Mouse (Mus musculus) intestine, embryonic 14.5 days (tissue): ENCODE data around the gene 1700080E11Rik. TPM values are rescaled to one million over a fixed set of nuclear protein-coding genes. Genes with fewer than 3 reads are reported as not detected.
"Not testable (repeated sequence)": the region's sequence is repeated elsewhere in the genome, so short reads cannot be mapped to it uniquely, and the experiment has no call there.

Experiments used
- ATAC-seq: fragments of 200-750 bp; cut with Nextera tagmentation; replicated peaks from 2 replicates; pipeline ENCODE4 v1.8.0; 2017; ENCODE audit warnings: low read depth, moderate number of reproducible peaks, moderate TSS enrichment, moderate library complexity; ENCODE audit not compliant: low FRiP score, low TSS enrichment
- DNase-seq: peaks from one replicate; pipeline ENCODE4 v3.0.0-alpha.2; 2018; ENCODE audit warnings: low spot score
- H3K27ac ChIP-seq: fragments of 300-500 bp; sonication (generic); 2 replicates; pipeline ENCODE4 v1.5.1; 2014; ENCODE audit warnings: low read depth, mild to moderate bottlenecking, control low read depth
- H3K27me3 ChIP-seq: fragments of 300-500 bp; sonication (generic); replicated peaks from 2 replicates; pipeline ENCODE4 v1.6.1; 2014; ENCODE audit warnings: low read length, control low read depth; ENCODE audit not compliant: control insufficient read depth, insufficient read depth
- H3K36me3 ChIP-seq: fragments of 300-500 bp; sonication (generic); 2 replicates; pipeline ENCODE4 v1.6.1; 2014; ENCODE audit warnings: low read length, control low read depth; ENCODE audit not compliant: control insufficient read depth, insufficient read depth
- H3K4me1 ChIP-seq: fragments of 300-500 bp; sonication (generic); replicated peaks from 2 replicates; pipeline ENCODE4 v1.6.1; 2014; ENCODE audit warnings: low read length, control low read depth, mixed read lengths; ENCODE audit not compliant: control insufficient read depth, insufficient read depth
- H3K4me2 ChIP-seq: fragments of 300-500 bp; sonication (generic); 2 replicates; pipeline ENCODE4 v1.6.1; 2014; ENCODE audit warnings: low read length
- H3K4me3 ChIP-seq: fragments of 300-500 bp; sonication (generic); 2 replicates; pipeline ENCODE4 v1.5.1; 2014; ENCODE audit warnings: low read depth, low read length, control low read depth, mixed read lengths
- H3K9ac ChIP-seq: fragments of 300-500 bp; sonication (generic); 2 replicates; pipeline ENCODE4 v1.6.1; 2014; ENCODE audit warnings: mild to moderate bottlenecking, low read length
- H3K9me3 ChIP-seq: fragments of 300-500 bp; sonication (generic); 2 replicates; pipeline ENCODE4 v1.6.1; 2016; ENCODE audit warnings: low read length, control low read depth; ENCODE audit not compliant: control insufficient read depth
- WGBS: fragments of 180-500 bp; shearing (Covaris S2); extraction: QIAGEN DNeasy Blood & Tissue Kit; methylation state at CpG from one replicate; pipeline ENCODE4 v1.1.7; 2014; 5-methylcytosine and 5-hydroxymethylcytosine counted together
- polyA plus RNA-seq: library from polyadenylated mRNA; unstranded; fragments of >200 nt; fragmentation: Nextera tagmentation; extraction: Ambion mirVana; gene quantifications from 2 replicates; pipeline ENCODE4 v1.2.1, GENCODE M21; 2014

Gene 1700080E11Rik
- polyA plus RNA-seq, 1 experiment from 2014 or later: not detected

DNA sequence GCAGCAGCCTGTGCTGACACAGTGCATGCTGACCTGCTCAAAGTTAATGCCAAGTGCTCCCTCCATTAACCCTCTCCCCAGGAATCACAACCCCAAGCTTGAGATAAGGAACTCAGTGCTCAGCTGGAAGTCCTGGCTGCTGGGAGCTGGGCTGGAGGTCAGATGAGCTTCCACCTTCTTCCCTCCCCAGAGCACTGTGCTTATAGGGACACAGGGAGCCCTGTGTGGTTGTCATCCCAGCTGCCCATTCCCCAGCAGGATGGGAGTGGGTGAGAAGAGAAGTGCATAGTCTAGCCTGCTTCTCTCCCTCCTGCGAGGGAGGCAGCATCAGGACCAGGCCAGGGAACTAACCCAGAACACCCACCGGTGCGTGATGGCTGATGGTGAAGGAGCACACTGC is 19.7 kb downstream of the 1700080E11Rik start:
- not testable (repeated sequence) for H3K4me1 ChIP-seq, H3K27me3 ChIP-seq, H3K4me3 ChIP-seq, ATAC-seq, H3K4me2 ChIP-seq, H3K27ac ChIP-seq, DNase-seq, H3K9me3 ChIP-seq, H3K36me3 ChIP-seq, H3K9ac ChIP-seq
- WGBS: 72% methylated on average over 3 of the region's 3 CpGs

DNA sequence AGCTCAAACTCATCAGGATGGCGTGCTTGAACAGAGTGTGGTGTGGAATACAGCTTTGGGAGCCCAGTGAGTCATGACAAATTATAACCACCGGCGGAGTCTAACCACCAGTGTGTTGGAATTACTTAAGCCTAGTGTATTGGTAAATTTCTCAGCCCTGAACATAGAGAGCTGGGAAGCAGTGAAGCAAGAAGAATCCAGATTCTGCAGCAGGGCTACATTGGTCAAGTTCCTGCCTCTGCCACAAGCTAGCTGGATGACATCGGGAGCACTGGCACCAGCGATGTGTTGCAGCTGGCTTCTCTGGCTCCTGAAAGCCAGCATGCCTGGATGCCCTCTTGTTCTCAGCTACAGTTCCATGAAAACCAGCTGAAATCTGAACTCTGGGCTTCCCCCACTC is 41.0 kb downstream of the 1700080E11Rik start:
- ATAC-seq: no peak
- Histone ChIP-seq H3K4me3 (no peak overlapping the region), H3K4me1 (no peaks in the 10 kb centered on the region), H3K27me3 (no peaks in the 10 kb centered on the region), H3K4me2 (no peak overlapping the region), H3K27ac (no peak overlapping the region), H3K36me3 (no peaks in the 10 kb centered on the region), H3K9me3 (no peaks in the 10 kb centered on the region), H3K9ac (no peak overlapping the region)
- DNase-seq: no peak
- 94% methylated on average over 5 of the region's 5 CpGs for WGBS

DNA sequence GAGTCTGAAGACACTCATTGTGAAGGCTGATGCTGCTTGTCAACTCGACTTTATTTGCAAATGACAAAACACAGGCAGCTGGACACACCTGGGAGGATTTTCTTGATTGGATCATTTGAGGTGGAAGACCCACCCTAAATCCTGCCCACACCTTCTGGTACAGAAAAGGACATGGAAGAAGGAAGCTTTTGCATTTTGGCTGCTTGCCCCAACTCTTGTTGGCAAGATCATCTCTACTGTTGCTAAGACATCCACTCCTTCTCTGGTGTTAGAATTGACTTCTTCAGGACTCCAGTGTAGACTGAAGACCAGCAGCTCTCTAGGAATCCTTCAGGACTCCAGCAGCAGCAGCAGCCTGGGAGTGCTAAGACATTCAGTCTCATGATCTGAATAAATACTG is 43.0 kb downstream of the 1700080E11Rik start:
- Histone ChIP-seq H3K4me2 (no peak overlapping the region), H3K9ac (no peak overlapping the region), H3K4me3 (no peak overlapping the region), H3K27ac (no peak overlapping the region), H3K4me1 (no peaks in the 10 kb centered on the region), H3K27me3 (no peaks in the 10 kb centered on the region), H3K36me3 (no peaks in the 10 kb centered on the region), H3K9me3 (no peaks in the 10 kb centered on the region)
- WGBS: 59% methylated on average over 1 of the region's 1 CpGs
- no peak for ATAC-seq
- no peak for DNase-seq

- DNase-seq: no peak
- no peak overlapping the region for H3K27ac ChIP-seq
- WGBS: 49% methylated on average over 15 of the region's 15 CpGs
- H3K4me3 ChIP-seq: no peak overlapping the region
- no peaks in the 10 kb centered on the region for H3K36me3 ChIP-seq
- H3K4me1 ChIP-seq: no peaks in the 10 kb centered on the region
- no peaks in the 10 kb centered on the region for H3K27me3 ChIP-seq
- no peak overlapping the region for H3K4me2 ChIP-seq
- no peaks in the 10 kb centered on the region for H3K9me3 ChIP-seq
- H3K9ac ChIP-seq: no peak overlapping the region
- ATAC-seq: no peak
Measured at GRCm38 (mm10) chr9:105100807-105101570, 43.9 kb downstream of the 1700080E11Rik start.

Other genes with a start within 250 kb of the 1700080E11Rik start
- gene Mrpl3, start 91.9 kb downstream of the 1700080E11Rik start, polyA plus RNA-seq: 115 and 117 TPM in 2 replicates
- 21.9 and 23.7 TPM in 2 replicates for gene Nudt16, start 13.3 kb downstream of the 1700080E11Rik start, polyA plus RNA-seq